Mouse (Mus musculus): ENCODE data around the gene Telo2. TPM values are rescaled to one million over a fixed set of nuclear protein-coding genes. Genes with fewer than 3 reads are reported as not detected.

The Telo2 gene
- polyA plus RNA-seq, 1 experiment = 8.9 TPM

DNA sequence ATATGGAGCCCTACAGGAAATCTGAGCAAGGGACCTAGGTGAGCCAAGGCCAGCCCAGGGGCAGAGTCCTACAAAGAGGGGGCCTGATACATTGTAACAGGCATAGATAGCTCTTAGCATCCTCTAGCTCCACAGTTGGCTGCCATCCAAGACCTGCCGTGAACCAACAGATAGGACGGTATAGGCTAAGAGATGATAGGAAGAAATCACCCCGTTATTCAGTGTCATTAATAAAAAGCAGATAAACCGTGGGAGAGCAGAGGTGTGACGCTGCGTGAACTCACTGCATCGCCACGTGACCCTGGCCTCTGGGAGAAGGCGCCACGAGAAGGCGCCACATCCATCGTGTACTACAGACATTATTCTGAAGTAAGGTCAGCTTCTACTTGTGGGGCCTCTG is 51.9 kb downstream of the Telo2 start:
- Histone ChIP-seq H3K27ac (ENCODE audit: insufficient read depth, low read depth, low read length) (peak overlapping the region; percentile 76), H3K27me3 (ENCODE audit: control insufficient read depth, insufficient read depth, low read length) (no peaks in the 10 kb centered on the region), H3K4me3 (ENCODE audit: low read depth, low read length) (no peak overlapping the region), H3K4me1 (ENCODE audit: control insufficient read depth, insufficient read depth, insufficient read length, low read length) (0 out of 2 replicates have a peak, but pooled peaks cover 3% of the 10 kb centered on the region), H3K36me3 (ENCODE audit: control insufficient read depth, insufficient read depth, low read length) (peaks cover 8% of the 10 kb centered on the region)
- TF ChIP-seq CTCF (IDR thresholded peaks at IDR 0.05; ENCODE audit: extremely low read depth, insufficient read length, insufficient replicate concordance, low read depth, low read length) (no peak), POLR2A (IDR thresholded peaks at IDR 0.05; ENCODE audit: low read depth, low read length) (no peak)
- whole genome bisulfite sequencing = 54% methylated on average over 12 of the region's 12 CpGs

DNA sequence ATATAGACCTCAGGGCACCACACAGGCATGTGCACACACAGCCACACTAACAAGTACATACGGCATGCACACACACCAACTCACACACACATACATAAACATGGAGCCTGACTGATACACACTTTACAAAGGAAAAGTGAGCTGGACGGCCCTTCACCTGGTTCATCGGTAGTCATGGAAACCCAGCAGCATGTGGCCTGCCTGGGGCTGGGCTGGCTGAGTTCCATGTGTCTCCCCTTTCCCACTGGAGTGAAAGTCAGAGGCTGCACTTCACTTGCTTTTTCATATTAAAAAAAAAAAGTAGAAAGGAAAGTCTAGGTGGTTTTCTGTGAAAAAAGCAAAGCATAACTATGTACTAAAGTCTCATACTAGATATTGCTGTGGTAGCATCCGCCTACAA is 52.5 kb downstream of the Telo2 start:
- H3K4me1 ChIP-seq (ENCODE audit: control insufficient read depth, insufficient read depth, insufficient read length, low read length) = 0 out of 2 replicates have a peak, but pooled peaks cover 3% of the 10 kb centered on the region
- no peak overlapping the region for H3K4me3 ChIP-seq (ENCODE audit: low read depth, low read length)
- 91% methylated on average over 4 of the region's 4 CpGs for WGBS
- peaks cover 8% of the 10 kb centered on the region for H3K36me3 ChIP-seq (ENCODE audit: control insufficient read depth, insufficient read depth, low read length)
- TF ChIP-seq CTCF (IDR thresholded peaks at IDR 0.05; ENCODE audit: extremely low read depth, insufficient read length, insufficient replicate concordance, low read depth, low read length) (no peak), POLR2A (IDR thresholded peaks at IDR 0.05; ENCODE audit: low read depth, low read length) (no peak)
- H3K27me3 ChIP-seq (ENCODE audit: control insufficient read depth, insufficient read depth, low read length) = no peaks in the 10 kb centered on the region
- H3K27ac ChIP-seq (ENCODE audit: insufficient read depth, low read depth, low read length) = no peak overlapping the region

DNA sequence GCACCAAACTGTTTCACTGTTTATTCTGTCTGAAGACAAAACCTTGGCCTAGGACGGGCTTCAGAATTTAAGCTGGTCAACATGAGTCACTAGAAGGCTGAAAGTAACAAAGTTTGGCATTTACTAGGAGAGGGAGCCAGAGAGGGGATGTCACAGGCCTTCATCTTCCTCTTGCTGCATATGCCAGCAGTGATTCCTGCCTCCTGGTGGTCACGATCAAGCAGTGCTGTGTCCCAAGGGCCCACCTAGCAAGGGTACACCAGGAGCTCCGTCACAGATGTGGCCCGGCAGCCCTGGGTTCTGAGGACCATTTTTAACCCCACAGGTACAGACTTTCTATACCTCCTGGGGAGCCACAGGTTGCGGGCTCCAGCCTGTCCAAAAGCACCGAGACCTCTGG is 58.7 kb downstream of the Telo2 start:
- no peaks in the 10 kb centered on the region for H3K4me1 ChIP-seq (ENCODE audit: control insufficient read depth, insufficient read depth, insufficient read length, low read length)
- peaks cover 16% of the 10 kb centered on the region for H3K36me3 ChIP-seq (ENCODE audit: control insufficient read depth, insufficient read depth, low read length)
- H3K27ac ChIP-seq (ENCODE audit: insufficient read depth, low read depth, low read length) = no peak overlapping the region
- H3K27me3 ChIP-seq (ENCODE audit: control insufficient read depth, insufficient read depth, low read length) = no peaks in the 10 kb centered on the region
- H3K4me3 ChIP-seq (ENCODE audit: low read depth, low read length) = no peak overlapping the region
- 89% methylated on average over 6 of the region's 6 CpGs for WGBS
- TF ChIP-seq CTCF (IDR thresholded peaks at IDR 0.05; ENCODE audit: extremely low read depth, insufficient read length, insufficient replicate concordance, low read depth, low read length) (0 out of 2 replicates have a peak, but pooled peaks have one; percentile 6), POLR2A (IDR thresholded peaks at IDR 0.05; ENCODE audit: low read depth, low read length) (no peak)

DNA sequence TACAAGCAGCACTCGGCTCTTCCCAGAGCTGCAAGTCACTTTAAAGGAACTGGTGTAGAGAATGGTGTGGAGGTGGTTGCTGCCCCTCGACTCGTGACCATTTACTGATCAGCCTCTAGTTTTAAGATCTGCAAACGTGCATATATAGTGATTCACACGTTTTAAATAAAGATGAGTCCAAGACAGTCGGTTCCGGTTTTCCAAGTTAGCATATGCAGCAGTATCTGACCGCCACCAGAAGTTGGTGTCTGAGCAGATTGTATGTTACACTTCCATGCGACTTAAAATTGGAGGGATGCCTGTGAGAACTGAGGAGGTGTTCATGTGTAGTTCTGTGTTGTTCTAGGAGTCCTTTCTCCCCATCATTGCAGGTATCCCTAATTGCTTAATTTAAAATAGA is 62.5 kb downstream of the Telo2 start:
- H3K27ac ChIP-seq (ENCODE audit: insufficient read depth, low read depth, low read length) = no peak overlapping the region
- H3K27me3 ChIP-seq (ENCODE audit: control insufficient read depth, insufficient read depth, low read length) = no peaks in the 10 kb centered on the region
- TF ChIP-seq CTCF (IDR thresholded peaks at IDR 0.05; ENCODE audit: extremely low read depth, insufficient read length, insufficient replicate concordance, low read depth, low read length) = no peak
- H3K4me1 ChIP-seq (ENCODE audit: control insufficient read depth, insufficient read depth, insufficient read length, low read length) = no peaks in the 10 kb centered on the region
- peaks cover 13% of the 10 kb centered on the region for H3K36me3 ChIP-seq (ENCODE audit: control insufficient read depth, insufficient read depth, low read length)
- WGBS = 85% methylated on average over 9 of the region's 9 CpGs
- no peak overlapping the region for H3K4me3 ChIP-seq (ENCODE audit: low read depth, low read length)

Other genes starting within 250 kb of the Telo2 start
- 0.42 and 1.4 TPM in 2 replicates for gene Igfals, start 250.0 kb downstream of the Telo2 start, polyA plus RNA-seq (2012; rRNA removed)
- 33.0 and 39.9 TPM in 2 replicates for gene Nubp2, start 229.6 kb downstream of the Telo2 start, polyA plus RNA-seq (2012; rRNA removed)
- 51.5 and 88.1 TPM in 2 replicates for gene Spsb3, start 229.3 kb downstream of the Telo2 start, polyA plus RNA-seq (2012; rRNA removed)
- 20.3 and 21.0 TPM in 2 replicates for gene Eme2, start 220.9 kb downstream of the Telo2 start, polyA plus RNA-seq (2012; rRNA removed)
- 244 and 319 TPM in 2 replicates for gene Mrps34, start 220.9 kb downstream of the Telo2 start, polyA plus RNA-seq (2012; rRNA removed)
- 29.4 and 52.4 TPM in 2 replicates for gene Nme3, start 219.5 kb downstream of the Telo2 start, polyA plus RNA-seq (2012; rRNA removed)
- gene Mapk8ip3, start 179.0 kb downstream of the Telo2 start, polyA plus RNA-seq (2012; rRNA removed) = 37.0 and 51.7 TPM in 2 replicates
- gene Jpt2, start 155.3 kb downstream of the Telo2 start, polyA plus RNA-seq (2012; rRNA removed) = 13.3 and 18.2 TPM in 2 replicates
- gene Cramp1l, start 100.2 kb downstream of the Telo2 start, polyA plus RNA-seq (2012; rRNA removed) = 5.8 and 10.0 TPM in 2 replicates
- 4.2 and 8.4 TPM in 2 replicates for gene Ift140, start 99.9 kb downstream of the Telo2 start, polyA plus RNA-seq (2012; rRNA removed)
- 9.7 and 17.7 TPM in 2 replicates for gene Tmem204, start 32.4 kb downstream of the Telo2 start, polyA plus RNA-seq (2012; rRNA removed)
- 0.10 TPM in 1 of 2 replicates, not detected in the other for gene Ptx4, start 4.8 kb upstream of the Telo2 start, polyA plus RNA-seq (2012; rRNA removed)
- gene Clcn7, start 17.4 kb upstream of the Telo2 start, polyA plus RNA-seq (2012; rRNA removed) = 9.5 and 15.9 TPM in 2 replicates
- 0.06 TPM in 1 of 2 replicates, not detected in the other for gene Ccdc154, start 46.5 kb upstream of the Telo2 start, polyA plus RNA-seq (2012; rRNA removed)
- 0.33 and 0.46 TPM in 2 replicates for gene Gm38655, start 59.5 kb upstream of the Telo2 start, polyA plus RNA-seq (2012; rRNA removed)
- 5.4 and 6.3 TPM in 2 replicates for gene BC003965, start 68.6 kb upstream of the Telo2 start, polyA plus RNA-seq (2012; rRNA removed)
- 7.1 and 11.7 TPM in 2 replicates for gene Unkl, start 72.4 kb upstream of the Telo2 start, polyA plus RNA-seq (2012; rRNA removed)
- 21.0 and 29.3 TPM in 2 replicates for gene Gnptg, start 124.2 kb upstream of the Telo2 start, polyA plus RNA-seq (2012; rRNA removed)
- gene Tsr3, start 124.2 kb upstream of the Telo2 start, polyA plus RNA-seq (2012; rRNA removed) = 6.8 and 13.3 TPM in 2 replicates
- 10.1 TPM in 2 replicates for gene Baiap3, start 140.4 kb upstream of the Telo2 start, polyA plus RNA-seq (2012; rRNA removed)
- 24.8 and 50.8 TPM in 2 replicates for gene Ube2i, start 158.7 kb upstream of the Telo2 start, polyA plus RNA-seq (2012; rRNA removed)
- gene Prss34, start 182.4 kb upstream of the Telo2 start, polyA plus RNA-seq (2012; rRNA removed) = not detected in 2 replicates
- gene Prss28, start 192.7 kb upstream of the Telo2 start, polyA plus RNA-seq (2012; rRNA removed) = not detected in 2 replicates
- not detected in 2 replicates for gene Prss29, start 202.7 kb upstream of the Telo2 start, polyA plus RNA-seq (2012; rRNA removed)
- gene Tpsab1, start 229.6 kb upstream of the Telo2 start, polyA plus RNA-seq (2012; rRNA removed) = 0.39 TPM in 1 of 2 replicates, not detected in the other

All from small intestine, adult 2 months (tissue).